Mouse (Mus musculus) adrenal gland, postnatal 4 days (tissue): ENCODE results near the gene E330017A01Rik. TPM values are rescaled to one million over a fixed set of nuclear protein-coding genes. Genes with fewer than 3 reads are reported as not detected.

ENCODE experiments used
- DNase-seq, 2 experiments: peaks; one replicate each; pipeline ENCODE4 v3.0.0; 2021 to 2022; ENCODE audit warnings: low spot score in 2 of 2, mixed read lengths in 2 of 2
- total RNA-seq, 2 experiments: library from RNA; stranded (reverse); gene quantifications; 2 replicates each; pipeline ENCODE4 v1.2.3; 2021

E330017A01Rik gene
- total RNA-seq, 2 experiments from 2014 or later: not detected

- no peak for DNase-seq
Measured at GRCm38 (mm10) chr16:58663021-58663420, 24.5 kb upstream of the E330017A01Rik start.

GRCm38 (mm10) chr16:58662287-58662791 lies 23.8 kb upstream of the E330017A01Rik start:
- DNase-seq: no peak

- no peak for DNase-seq
Measured at GRCm38 (mm10) chr16:58661826-58662225, 23.3 kb upstream of the E330017A01Rik start.

GRCm38 (mm10) chr16:58658668-58659067 lies 20.1 kb upstream of the E330017A01Rik start:
- DNase-seq: no peak

- DNase-seq: no peak
Measured at GRCm38 (mm10) chr16:58656526-58656925, 18.0 kb upstream of the E330017A01Rik start.

- no peak for DNase-seq
Measured at GRCm38 (mm10) chr16:58655751-58656150, 17.2 kb upstream of the E330017A01Rik start.

- DNase-seq: no peak
Measured at GRCm38 (mm10) chr16:58649979-58650378, 11.4 kb upstream of the E330017A01Rik start.

GRCm38 (mm10) chr16:58638016-58638415 lies 523 bp downstream of the E330017A01Rik start:
- no peak for DNase-seq

- DNase-seq: no peak
Measured at GRCm38 (mm10) chr16:58637448-58637847, 1.1 kb downstream of the E330017A01Rik start.

GRCm38 (mm10) chr16:58635866-58636265 lies 2.7 kb downstream of the E330017A01Rik start:
- no peak for DNase-seq

GRCm38 (mm10) chr16:58629736-58630135 lies 8.8 kb downstream of the E330017A01Rik start:
- DNase-seq: no peak

GRCm38 (mm10) chr16:58628968-58629367 lies 9.6 kb downstream of the E330017A01Rik start:
- DNase-seq: no peak

GRCm38 (mm10) chr16:58628336-58628680 lies 10.2 kb downstream of the E330017A01Rik start:
- no peak for DNase-seq

GRCm38 (mm10) chr16:58627597-58628335 lies 10.8 kb downstream of the E330017A01Rik start:
- DNase-seq: no peak

- no peak for DNase-seq
Measured at GRCm38 (mm10) chr16:58623944-58624343, 14.6 kb downstream of the E330017A01Rik start.

- DNase-seq: no peak
Measured at GRCm38 (mm10) chr16:58623114-58623513, 15.4 kb downstream of the E330017A01Rik start.

- DNase-seq: no peak
Measured at GRCm38 (mm10) chr16:58622377-58622776, 16.2 kb downstream of the E330017A01Rik start.

GRCm38 (mm10) chr16:58617346-58617745 lies 21.2 kb downstream of the E330017A01Rik start:
- DNase-seq: no peak

- no peak for DNase-seq
Measured at GRCm38 (mm10) chr16:58616878-58617277, 21.7 kb downstream of the E330017A01Rik start, which contains the start of gene Gm813. Gm813 (minus strand) TSS chr16:58616978.

GRCm38 (mm10) chr16:58612969-58613368 lies 25.6 kb downstream of the E330017A01Rik start:
- no peak for DNase-seq

GRCm38 (mm10) chr16:58607101-58607500 lies 31.4 kb downstream of the E330017A01Rik start:
- no peak for DNase-seq

- no peak for DNase-seq
Measured at GRCm38 (mm10) chr16:58604680-58605079, 33.9 kb downstream of the E330017A01Rik start.

GRCm38 (mm10) chr16:58603831-58604230 lies 34.7 kb downstream of the E330017A01Rik start:
- no peak for DNase-seq
